Mouse (Mus musculus) embryonic facial prominence, embryonic 11.5 days (tissue): Measurements from ENCODE around the gene Agbl3. TPM values are rescaled to one million over a fixed set of nuclear protein-coding genes. Genes with fewer than 3 reads are reported as not detected.

Source experiments
- ATAC-seq: fragments of 200-750 bp; cut with Nextera tagmentation; replicated peaks from 2 replicates; pipeline ENCODE4 v1.8.0; 2017; ENCODE audit warnings: low read depth; ENCODE audit not compliant: insufficient number of reproducible peaks, low FRiP score, low TSS enrichment
- DNase-seq: peaks from one replicate; pipeline ENCODE4 v3.0.0-alpha.2; 2015; ENCODE audit warnings: low spot score
- H3K27ac ChIP-seq: fragments of 300-500 bp; sonication (generic); replicated peaks from 2 replicates; pipeline ENCODE4 v1.5.1; 2014; ENCODE audit warnings: mild to moderate bottlenecking, low read depth, low read length, control low read depth
- H3K27me3 ChIP-seq: fragments of 300-500 bp; sonication (generic); 2 replicates; pipeline ENCODE4 v1.6.1; 2014; ENCODE audit warnings: mild to moderate bottlenecking, low read length, moderate library complexity, mixed read lengths; ENCODE audit not compliant: control insufficient read depth, insufficient read depth
- H3K36me3 ChIP-seq: fragments of 300-500 bp; sonication (generic); replicated peaks from 2 replicates; pipeline ENCODE4 v1.6.1; 2014; ENCODE audit warnings: low read depth, mild to moderate bottlenecking, low read length, moderate library complexity, mixed read lengths; ENCODE audit not compliant: control insufficient read depth, insufficient read depth
- H3K4me1 ChIP-seq: fragments of 300-500 bp; sonication (generic); 2 replicates; pipeline ENCODE4 v1.6.1; 2014; ENCODE audit warnings: low read length, mixed read lengths; ENCODE audit not compliant: control insufficient read depth, insufficient read depth
- H3K4me2 ChIP-seq: fragments of 300-500 bp; sonication (generic); 2 replicates; pipeline ENCODE4 v1.6.1; 2014; ENCODE audit warnings: low read depth, mild to moderate bottlenecking, control low read depth, low read length, moderate library complexity
- H3K4me3 ChIP-seq: fragments of 300-500 bp; sonication (generic); 2 replicates; pipeline ENCODE4 v1.5.1; 2014; ENCODE audit warnings: low read depth, low read length, control low read depth
- H3K9ac ChIP-seq: fragments of 300-500 bp; sonication (generic); replicated peaks from 2 replicates; pipeline ENCODE4 v1.6.1; 2014; ENCODE audit warnings: mild to moderate bottlenecking, control low read depth, low read length
- H3K9me3 ChIP-seq: fragments of 300-500 bp; sonication (generic); replicated peaks from 2 replicates; pipeline ENCODE4 v1.6.1; 2016; ENCODE audit warnings: mild to moderate bottlenecking, low read length, inconsistent platforms, mixed read lengths; ENCODE audit not compliant: control insufficient read depth
- WGBS: fragments of 180-500 bp; shearing (Covaris S2); extraction: QIAGEN DNeasy Blood & Tissue Kit; methylation state at CpG from one replicate; pipeline ENCODE4 v1.1.7; 2014; 5-methylcytosine and 5-hydroxymethylcytosine counted together
- polyA plus RNA-seq: library from polyadenylated mRNA; unstranded; fragments of >200 nt; fragmentation: Nextera tagmentation; extraction: Ambion mirVana; gene quantifications from 2 replicates; pipeline ENCODE4 v1.2.1, GENCODE M21; 2014

Agbl3 gene
- polyA plus RNA-seq, 1 experiment from 2014 or later: 5.2 TPM

- Histone ChIP-seq H3K4me2 (peak overlapping the region; percentile 67), H3K27me3 (no peaks in the 10 kb centered on the region), H3K9me3 (no peaks in the 10 kb centered on the region), H3K9ac (peak overlapping the region; percentile 90), H3K4me1 (no peaks in the 10 kb centered on the region; the same call in 1 of the 2 replicates), H3K4me3 (peak overlapping the region; percentile 75), H3K27ac (no peak overlapping the region), H3K36me3 (no peaks in the 10 kb centered on the region)
- DNase-seq (no peak), ATAC-seq (no peak)
- 47% methylated on average over 2 of the region's 2 CpGs for WGBS
These were observed 96.6 kb downstream of the Agbl3 start for GRCm38 (mm10) chr6:34876835-34877156.

GRCm38 (mm10) chr6:34877509-34878321, 97.5 kb downstream of the Agbl3 start, which contains the start of gene Cyren:
Gene Cyren, minus strand, starts transcription at chr6:34878060.
- peak; percentile 84 for ATAC-seq

GRCm38 (mm10) chr6:34879101-34879740, 99.0 kb downstream of the Agbl3 start:
- ATAC-seq (no peak), DNase-seq (no peak)
- 83% methylated on average over 16 of the region's 16 CpGs for WGBS
- Histone ChIP-seq H3K4me1 (no peaks in the 10 kb centered on the region; the same call in 1 of the 2 replicates), H3K4me3 (no peak overlapping the region), H3K27ac (no peak overlapping the region), H3K9me3 (no peaks in the 10 kb centered on the region), H3K27me3 (no peaks in the 10 kb centered on the region), H3K36me3 (0 out of 2 replicates have a peak, but pooled peaks cover 2% of the 10 kb centered on the region), H3K9ac (no peak overlapping the region), H3K4me2 (no peak overlapping the region)

More at GRCm38 (mm10) chr6:34877509-34878321, 97.5 kb downstream of the Agbl3 start, which contains the start of gene Cyren:
- H3K27ac ChIP-seq: peak within 1 kb of the TSS; percentile 87
- H3K9me3 ChIP-seq: no peaks in the 10 kb centered on the region
- peak within 1 kb of the TSS; percentile 75 for H3K4me3 ChIP-seq
- under 1% methylated on average over 49 of the region's 56 CpGs for WGBS
- peak; percentile 95 for DNase-seq
- peak within 1 kb of the TSS; percentile 90 for H3K9ac ChIP-seq
- no peaks in the 10 kb centered on the region for H3K27me3 ChIP-seq
- H3K36me3 ChIP-seq: 0 out of 2 replicates have a peak, but pooled peaks cover 2% of the 10 kb centered on the region
- H3K4me1 ChIP-seq: no peaks in the 10 kb centered on the region; the same call in 1 of the 2 replicates
- peak within 1 kb of the TSS; percentile 67 for H3K4me2 ChIP-seq

GRCm38 (mm10) chr6:34879911-34880475, 99.8 kb downstream of the Agbl3 start:
- Histone ChIP-seq H3K4me2 (no peak overlapping the region), H3K27me3 (no peaks in the 10 kb centered on the region), H3K9ac (no peak overlapping the region; the same call in 1 of the 2 replicates), H3K36me3 (0 out of 2 replicates have a peak, but pooled peaks cover 2% of the 10 kb centered on the region), H3K27ac (no peak overlapping the region), H3K9me3 (no peaks in the 10 kb centered on the region), H3K4me3 (no peak overlapping the region), H3K4me1 (no peaks in the 10 kb centered on the region; the same call in 1 of the 2 replicates)
- 49% methylated on average over 6 of the region's 6 CpGs for WGBS
- ATAC-seq: no peak
- peak; percentile 37 for DNase-seq

GRCm38 (mm10) chr6:34884724-34885123, 104.5 kb downstream of the Agbl3 start:
- Histone ChIP-seq H3K27ac (no peak overlapping the region), H3K4me2 (no peak overlapping the region), H3K9me3 (no peaks in the 10 kb centered on the region), H3K4me3 (no peak overlapping the region), H3K27me3 (no peaks in the 10 kb centered on the region), H3K36me3 (peaks cover 2% of the 10 kb centered on the region; the same call in 1 of the 2 replicates), H3K4me1 (no peaks in the 10 kb centered on the region), H3K9ac (no peak overlapping the region)
- WGBS: 89% methylated on average over 7 of the region's 7 CpGs
- no peak for ATAC-seq
- DNase-seq: no peak

- H3K9ac ChIP-seq: no peak overlapping the region
- no peaks in the 10 kb centered on the region for H3K4me1 ChIP-seq
- no peaks in the 10 kb centered on the region for H3K27me3 ChIP-seq
- ATAC-seq (peak; percentile 77), DNase-seq (peak; percentile 15)
- H3K9me3 ChIP-seq: no peaks in the 10 kb centered on the region
- H3K4me3 ChIP-seq: no peak overlapping the region
- WGBS: 66% methylated on average over 6 of the region's 6 CpGs
- peaks cover 8% of the 10 kb centered on the region; the same call in 1 of the 2 replicates for H3K36me3 ChIP-seq
- no peak overlapping the region for H3K4me2 ChIP-seq
- no peak overlapping the region for H3K27ac ChIP-seq
These were observed 107.1 kb downstream of the Agbl3 start for GRCm38 (mm10) chr6:34887131-34887850.

- ATAC-seq (no peak), DNase-seq (no peak)
- Histone ChIP-seq H3K9ac (no peak overlapping the region), H3K27ac (no peak overlapping the region), H3K4me1 (no peaks in the 10 kb centered on the region), H3K4me2 (no peak overlapping the region), H3K4me3 (no peak overlapping the region), H3K9me3 (no peaks in the 10 kb centered on the region), H3K27me3 (no peaks in the 10 kb centered on the region), H3K36me3 (peaks cover 8% of the 10 kb centered on the region; the same call in 1 of the 2 replicates)
- WGBS: 73% methylated on average over 4 of the region's 4 CpGs
These were observed 109.0 kb downstream of the Agbl3 start for GRCm38 (mm10) chr6:34889185-34889584.
